8 mouse cellular contexts compared by ENCODE assay signal in genomic region chr11:94601321-94602281, GRCm38 (mm10). TPM values are rescaled to one million over a fixed set of nuclear protein-coding genes. Genes with fewer than 3 reads are reported as not detected.
DNase-seq lines count a peak whose midpoint lies in the region; ATAC-seq lines count a peak whose summit lies in the region.

TSS of gene Acsf2 (minus strand) at chr11:94601871.

- H3K27me3 ChIP-seq in embryonic facial prominence, embryonic 12.5 days: no peaks in the 10 kb centered on the region
- H3K27me3 ChIP-seq in heart, embryonic 12.5 days (replicated peaks): no peaks in the 10 kb centered on the region
- no peaks in the 10 kb centered on the region for H3K27me3 ChIP-seq in kidney, embryonic 15.5 days
- H3K27me3 ChIP-seq in limb, embryonic 15.5 days: no peaks in the 10 kb centered on the region; the same call in 1 of the 2 replicates
- H3K27me3 ChIP-seq in midbrain, embryonic 16.5 days (ENCODE audit: control insufficient read depth, insufficient read depth, low read depth, low read length): peaks cover 2% of the 10 kb centered on the region; the same call in 1 of the 2 replicates

- H3K4me3 ChIP-seq in embryonic facial prominence, embryonic 12.5 days: peak within 1 kb of the TSS; percentile 59
- peak within 1 kb of the TSS; percentile 57 for H3K4me3 ChIP-seq in heart, embryonic 12.5 days
- peak within 1 kb of the TSS; percentile 56 for H3K4me3 ChIP-seq in kidney, embryonic 15.5 days (replicated peaks)
- H3K4me3 ChIP-seq in limb, embryonic 15.5 days: peak within 1 kb of the TSS; percentile 57
- H3K4me3 ChIP-seq in midbrain, embryonic 16.5 days (ENCODE audit: low read depth, low read length): peak within 1 kb of the TSS; percentile 36

- ATAC-seq in frontal cortex, adult (ENCODE audit: low TSS enrichment): no peak; the same call in 1 of the 2 replicates
- ATAC-seq in embryonic facial prominence, embryonic 12.5 days (ENCODE audit: insufficient number of reproducible peaks, insufficient read depth, low FRiP score, low TSS enrichment): peak; percentile 83
- ATAC-seq in heart, embryonic 12.5 days (ENCODE audit: insufficient number of reproducible peaks, low FRiP score): peak; percentile 86
- peak; percentile 95 for ATAC-seq in kidney, embryonic 15.5 days (replicated peaks; ENCODE audit: low FRiP score)
- peak; percentile 78 for ATAC-seq in limb, embryonic 15.5 days (ENCODE audit: insufficient number of reproducible peaks, low FRiP score, low TSS enrichment, low read depth)
- peak; percentile 58 for ATAC-seq in midbrain, embryonic 16.5 days

- 1% methylated on average over 50 of the region's 52 CpGs for WGBS in embryonic facial prominence, embryonic 12.5 days
- 1% methylated on average over 52 of the region's 52 CpGs for WGBS in heart, embryonic 12.5 days
- WGBS in kidney, embryonic 15.5 days: under 1% methylated on average over 51 of the region's 52 CpGs
- WGBS in limb, embryonic 15.5 days: under 1% methylated on average over 51 of the region's 52 CpGs
- 2% methylated on average over 47 of the region's 52 CpGs for WGBS in midbrain, embryonic 16.5 days

- DNase-seq in frontal cortex, postnatal 10 days (ENCODE audit: low spot score in 2 of 2): peak; percentile 50 to 51
- peak; percentile 90 for DNase-seq in spleen, postnatal 36 days (ENCODE audit: low spot score in 2 of 2)

- H3K9me3 ChIP-seq in embryonic facial prominence, embryonic 12.5 days: no peaks in the 10 kb centered on the region
- no peaks in the 10 kb centered on the region for H3K9me3 ChIP-seq in heart, embryonic 12.5 days (replicated peaks)
- no peaks in the 10 kb centered on the region for H3K9me3 ChIP-seq in kidney, embryonic 15.5 days (replicated peaks)
- no peaks in the 10 kb centered on the region for H3K9me3 ChIP-seq in limb, embryonic 15.5 days
- no peaks in the 10 kb centered on the region for H3K9me3 ChIP-seq in midbrain, embryonic 16.5 days (replicated peaks; ENCODE audit: control insufficient read depth, low read length, poor library complexity, severe bottlenecking)

- peak within 1 kb of the TSS; percentile 69 for H3K27ac ChIP-seq in embryonic facial prominence, embryonic 12.5 days
- H3K27ac ChIP-seq in heart, embryonic 12.5 days (ENCODE audit: poor library complexity, severe bottlenecking): no peak within 1 kb of the TSS
- peak within 1 kb of the TSS; percentile 19 for H3K27ac ChIP-seq in kidney, embryonic 15.5 days
- H3K27ac ChIP-seq in limb, embryonic 15.5 days: peak within 1 kb of the TSS; percentile 67
- no peak within 1 kb of the TSS for H3K27ac ChIP-seq in midbrain, embryonic 16.5 days (ENCODE audit: low read length)

- peaks cover 11% of the 10 kb centered on the region; the same call in 1 of the 2 replicates for H3K4me1 ChIP-seq in embryonic facial prominence, embryonic 12.5 days
- no peaks in the 10 kb centered on the region; the same call in 1 of the 2 replicates for H3K4me1 ChIP-seq in heart, embryonic 12.5 days (replicated peaks)
- H3K4me1 ChIP-seq in kidney, embryonic 15.5 days: peaks cover 33% of the 10 kb centered on the region
- H3K4me1 ChIP-seq in limb, embryonic 15.5 days: peaks cover 20% of the 10 kb centered on the region
- peaks cover 7% of the 10 kb centered on the region; the same call in 1 of the 2 replicates for H3K4me1 ChIP-seq in midbrain, embryonic 16.5 days (ENCODE audit: control insufficient read depth, insufficient read depth, low read length)

- H3K36me3 ChIP-seq in embryonic facial prominence, embryonic 12.5 days: 0 out of 2 replicates have a peak, but pooled peaks cover 5% of the 10 kb centered on the region
- H3K36me3 ChIP-seq in heart, embryonic 12.5 days: no peaks in the 10 kb centered on the region
- 0 out of 2 replicates have a peak, but pooled peaks cover 5% of the 10 kb centered on the region for H3K36me3 ChIP-seq in kidney, embryonic 15.5 days
- no peaks in the 10 kb centered on the region for H3K36me3 ChIP-seq in limb, embryonic 15.5 days
- H3K36me3 ChIP-seq in midbrain, embryonic 16.5 days (ENCODE audit: control insufficient read depth, insufficient read depth, low read length): no peaks in the 10 kb centered on the region

- H3K4me2 ChIP-seq in embryonic facial prominence, embryonic 12.5 days (replicated peaks): peak within 1 kb of the TSS; percentile 62
- peak within 1 kb of the TSS; percentile 79 for H3K4me2 ChIP-seq in heart, embryonic 12.5 days
- peak within 1 kb of the TSS; percentile 58 for H3K4me2 ChIP-seq in kidney, embryonic 15.5 days
- peak within 1 kb of the TSS; percentile 58 for H3K4me2 ChIP-seq in limb, embryonic 15.5 days
- H3K4me2 ChIP-seq in midbrain, embryonic 16.5 days (ENCODE audit: low read length): peak within 1 kb of the TSS; percentile 71

- peak within 1 kb of the TSS; percentile 67 for H3K9ac ChIP-seq in embryonic facial prominence, embryonic 12.5 days
- H3K9ac ChIP-seq in heart, embryonic 12.5 days: peak within 1 kb of the TSS; percentile 71
- H3K9ac ChIP-seq in kidney, embryonic 15.5 days: peak within 1 kb of the TSS; percentile 50
- peak within 1 kb of the TSS; percentile 48 for H3K9ac ChIP-seq in limb, embryonic 15.5 days
- peak within 1 kb of the TSS; percentile 33 for H3K9ac ChIP-seq in midbrain, embryonic 16.5 days (ENCODE audit: low read depth, low read length)

RNA-seq across cellular contexts. Expression of gene Acsf2, which starts in this region (rescaled TPM):
- 5.5 and 5.9 TPM in 2 replicates for polyA plus RNA-seq in embryonic facial prominence, embryonic 12.5 days (2016; fragmentation: Nextera tagmentation; extraction: Ambion mirVana)
- polyA plus RNA-seq in heart, embryonic 12.5 days (2016; fragmentation: Nextera tagmentation; extraction: Ambion mirVana): 3.4 and 4.3 TPM in 2 replicates
- polyA plus RNA-seq in kidney, embryonic 15.5 days (2015; fragmentation: Nextera tagmentation; extraction: Ambion mirVana): 7.9 and 8.9 TPM in 2 replicates
- 6.2 and 6.3 TPM in 2 replicates for polyA plus RNA-seq in limb, embryonic 15.5 days (2015; fragmentation: Nextera tagmentation; extraction: Ambion mirVana)
- polyA plus RNA-seq in midbrain, embryonic 16.5 days (2015; fragmentation: Nextera tagmentation; extraction: Ambion mirVana): 1.2 and 1.9 TPM in 2 replicates

Comparison
In these comparisons a context has a peak if more than half of its experiments do, and no peak if none do; other contexts are left out.
1. H3K27ac ChIP-seq: peak in embryonic facial prominence, embryonic 12.5 days (single experiment), kidney, embryonic 15.5 days (single experiment) and limb, embryonic 15.5 days (single experiment); none in heart, embryonic 12.5 days (single experiment) and midbrain, embryonic 16.5 days (single experiment).
2. Peak in every context shown above with its lines, with median percentiles within 50 percentile points of each other: H3K4me2 ChIP-seq, H3K4me3 ChIP-seq and H3K9ac ChIP-seq.